Mouse (Mus musculus): Measurements from ENCODE around the gene Cd40. TPM values are rescaled to one million over a fixed set of nuclear protein-coding genes. Genes with fewer than 3 reads are reported as not detected.

Gene Cd40
- total RNA-seq (2023) = 1 to 10 TPM; 5.8 to 8.5 TPM

GRCm38 (mm10) chr2:165054888-165055852, at the start of gene Cd40:
Gene Cd40 (plus strand): TSS chr2:165055627.

GRCm38 (mm10) chr2:165034131-165035057, 21.0 kb upstream of the Cd40 start, which contains the start of gene Ncoa5:
Gene Ncoa5 (minus strand): TSS chr2:165034867.

GRCm38 (mm10) chr2:165090650-165091049, 35.2 kb downstream of the Cd40 start, which contains the start of gene 1700025C18Rik:
Gene 1700025C18Rik (minus strand): TSS chr2:165090750.

Other genes starting within 250 kb of the Cd40 start
- gene Zswim1, start 232.9 kb upstream of the Cd40 start, total RNA-seq (2023) = 1 to 10 TPM; 3.2 to 5.0 TPM
- not detected for gene Spata25, start 227.1 kb upstream of the Cd40 start, total RNA-seq (2023)
- 100 to 1,000 TPM; 141 to 211 TPM for gene Ctsa, start 222.8 kb upstream of the Cd40 start, total RNA-seq (2023)
- gene Neurl2, start 222.2 kb upstream of the Cd40 start, total RNA-seq (2023) = 1 to 10 TPM; 1.7 to 3.7 TPM
- 1 to 10 TPM; 5.4 to 5.7 TPM for gene Pltp, start 197.9 kb upstream of the Cd40 start, total RNA-seq (2023)
- gene Pcif1, start 176.3 kb upstream of the Cd40 start, total RNA-seq (2023) = 10 to 100 TPM; 55.4 to 63.3 TPM
- 10 to 100 TPM; 31.0 TPM for gene Zfp335, start 143.9 kb upstream of the Cd40 start, total RNA-seq (2023)
- 1,000 to 10,000 TPM; 1,995 to 2,087 TPM for gene Mmp9, start 114.8 kb upstream of the Cd40 start, total RNA-seq (2023)
- 1 to 10 TPM; 5.8 to 7.0 TPM for gene Slc12a5, start 94.8 kb upstream of the Cd40 start, total RNA-seq (2023)
- gene Ncoa5, start 20.8 kb upstream of the Cd40 start, total RNA-seq (2023) = 10 to 100 TPM; 17.1 to 22.2 TPM
- not detected for gene 1700025C18Rik, start 35.1 kb downstream of the Cd40 start, total RNA-seq (2023)
- not detected for gene Cdh22, start 179.2 kb downstream of the Cd40 start, total RNA-seq (2023)
- 10 to 100 TPM; 80.9 to 85.3 TPM for gene Slc35c2, start 232.2 kb downstream of the Cd40 start, total RNA-seq (2023)